Mouse (Mus musculus) ES-E14 (cell line): ENCODE results near the gene Zfp872. TPM values are rescaled to one million over a fixed set of nuclear protein-coding genes. Genes with fewer than 3 reads are reported as not detected.

Source experiments
- DNase-seq: peaks from one replicate; pipeline ENCODE4 v3.0.0-alpha.2; 2013; ENCODE audit warnings: low read depth, low spot score
- H3K27ac ChIP-seq: 2 replicates; pipeline ENCODE4 v1.5.1; 2012; ENCODE audit warnings: low read depth, mild to moderate bottlenecking, low read length, moderate library complexity, mixed read lengths; ENCODE audit not compliant: poor library complexity, insufficient read depth, severe bottlenecking
- H3K36me3 ChIP-seq: 2 replicates; pipeline ENCODE4 v1.6.1; 2012; ENCODE audit warnings: mild to moderate bottlenecking, low read length, moderate library complexity, mixed read lengths; ENCODE audit not compliant: control insufficient read depth, poor library complexity, insufficient read depth, severe bottlenecking
- H3K4me1 ChIP-seq, 2 experiments: fragments of 150-350 bp in 1 of 2; sonication (generic) in 1 of 2; 2 replicates each; pipeline ENCODE4 v1.6.1; 2012; ENCODE audit warnings: low read length in 2 of 2, mild to moderate bottlenecking in 1 of 2, mixed read lengths in 1 of 2; ENCODE audit not compliant: control insufficient read depth in 2 of 2, insufficient read depth in 2 of 2, poor library complexity in 1 of 2
- H3K4me3 ChIP-seq, 2 experiments: fragments of 150-350 bp in 1 of 2; sonication (generic) in 1 of 2; 2 replicates each; pipeline ENCODE4 v1.5.1; 2012; ENCODE audit warnings: low read length in 2 of 2, low read depth in 1 of 2, mild to moderate bottlenecking in 1 of 2, mixed read lengths in 1 of 2; ENCODE audit not compliant: insufficient read depth in 1 of 2, poor library complexity in 1 of 2, severe bottlenecking in 1 of 2
- H3K9ac ChIP-seq: 2 replicates; pipeline ENCODE4 v1.6.1; 2012; ENCODE audit warnings: low read depth, mild to moderate bottlenecking, low read length, mixed read lengths; ENCODE audit not compliant: poor library complexity, insufficient read depth, severe bottlenecking
- H3K9me3 ChIP-seq: fragments of 150-350 bp; sonication (generic); 2 replicates; pipeline ENCODE4 v1.6.1; 2012; ENCODE audit warnings: low read depth, mild to moderate bottlenecking, low read length; ENCODE audit not compliant: control insufficient read depth, insufficient read depth
- CHD2 ChIP-seq: IDR thresholded peaks from 2 replicates; pipeline ENCODE4 v1.6.1; 2014; ENCODE audit warnings: mild to moderate bottlenecking, low read depth, low read length, inconsistent platforms
- HCFC1 ChIP-seq: IDR thresholded peaks from 2 replicates; pipeline ENCODE4 v1.6.1; 2012; ENCODE audit warnings: low read length, inconsistent platforms, borderline replicate concordance; ENCODE audit not compliant: insufficient read depth
- MAFK ChIP-seq: IDR thresholded peaks from 2 replicates; pipeline ENCODE4 v1.6.1; 2014; ENCODE audit warnings: mild to moderate bottlenecking, low read depth, low read length, inconsistent platforms; ENCODE audit not compliant: insufficient read depth
- ZC3H11A ChIP-seq: IDR thresholded peaks from 2 replicates; pipeline ENCODE4 v1.6.1; 2012; ENCODE audit warnings: low read depth, mild to moderate bottlenecking, inconsistent platforms, low read length, borderline replicate concordance
- ZNF384 ChIP-seq: IDR thresholded peaks from 2 replicates; pipeline ENCODE4 v1.6.1; 2012; ENCODE audit warnings: low read depth, low read length, inconsistent platforms
- in situ Hi-C, 2 experiments: fragments of 600-800 bp; cut with MboI; formaldehyde crosslinking; loops; one replicate each; pipeline ENCODE4 v1.15.1; 2025; ENCODE audit warnings: low sequenced_read_pairs in 2 of 2, inconsistent platforms in 1 of 2; ENCODE audit not compliant: unreplicated experiment in 2 of 2
- total RNA-seq: library from RNA; depleted of rRNA; stranded (reverse); fragments of 300-350 nt; gene quantifications from 2 replicates; pipeline ENCODE4 v1.2.3, GENCODE M21; 2012

The Zfp872 gene
- total RNA-seq, 1 experiment, result 0.22 TPM

- no peaks in the 10 kb centered on the region; the same call in 1 of the 2 replicates for H3K36me3 ChIP-seq
- no peaks in the 10 kb centered on the region for H3K9me3 ChIP-seq
- H3K4me1 ChIP-seq, result peaks cover 1 to 4% of the 10 kb centered on the region in 2 experiments; a peak in 1 of 4 replicates
- TF ChIP-seq ZNF384 (no peak), CHD2 (no peak), MAFK (no peak), HCFC1 (no peak), ZC3H11A (no peak)
- peak overlapping the region; percentile 84 for H3K9ac ChIP-seq
- peak overlapping the region; percentile 94 for H3K27ac ChIP-seq
- DNase-seq, result no peak
- in situ Hi-C loops, result loop anchor here in 1 of 2 experiments (10.0 kb wide), 1 partner anchor 442 kb away; no protein-coding TSS in a partner anchor
- H3K4me3 ChIP-seq, result peak overlapping the region; percentile 74 to 93
Measured at GRCm38 (mm10) chr9:22226846-22227245, 39.0 kb downstream of the Zfp872 start.

- Histone ChIP-seq H3K27ac (peak overlapping the region; percentile 61; the same call in 1 of the 2 replicates), H3K9ac (no peak overlapping the region; the same call in 1 of the 2 replicates), H3K36me3 (no peaks in the 10 kb centered on the region; the same call in none of the 2 replicates), H3K4me3 (no peak overlapping the region), H3K4me1 (peaks cover 1 to 4% of the 10 kb centered on the region in 2 experiments; a peak in 1 of 4 replicates), H3K9me3 (no peaks in the 10 kb centered on the region)
- TF ChIP-seq MAFK (no peak), ZC3H11A (no peak), HCFC1 (no peak), ZNF384 (no peak), CHD2 (no peak)
- DNase-seq, result no peak
- in situ Hi-C loops, result loop anchor here in 1 of 2 experiments (10.0 kb wide), 1 partner anchor 445 kb away; no protein-coding TSS in a partner anchor
Measured at GRCm38 (mm10) chr9:22229386-22230026, 41.6 kb downstream of the Zfp872 start.

- Histone ChIP-seq H3K9me3 (no peaks in the 10 kb centered on the region), H3K9ac (no peak overlapping the region; the same call in 1 of the 2 replicates), H3K4me1 (peaks cover 1 to 4% of the 10 kb centered on the region in 2 experiments; a peak in 1 of 4 replicates), H3K27ac (no peak overlapping the region; the same call in 1 of the 2 replicates), H3K4me3 (no peak overlapping the region), H3K36me3 (peaks cover 2% of the 10 kb centered on the region)
- in situ Hi-C loops, result no loop called here
- TF ChIP-seq HCFC1 (no peak), CHD2 (no peak), MAFK (no peak), ZNF384 (no peak), ZC3H11A (no peak)
- no peak for DNase-seq
Measured at GRCm38 (mm10) chr9:22230061-22230460, 42.2 kb downstream of the Zfp872 start.

GRCm38 (mm10) chr9:22230556-22230955 lies 42.7 kb downstream of the Zfp872 start:
- TF ChIP-seq ZC3H11A, result no peak
- TF ChIP-seq CHD2, result no peak
- no peak for TF ChIP-seq MAFK
- TF ChIP-seq HCFC1, result no peak
- no peak for TF ChIP-seq ZNF384
- in situ Hi-C loops, result no loop called here
- Histone ChIP-seq H3K9me3 (no peaks in the 10 kb centered on the region), H3K4me1 (peaks cover 1 to 4% of the 10 kb centered on the region in 2 experiments; a peak in 1 of 4 replicates), H3K4me3 (no peak overlapping the region), H3K36me3 (peaks cover 2% of the 10 kb centered on the region), H3K27ac (no peak overlapping the region), H3K9ac (no peak overlapping the region)
- no peak for DNase-seq

GRCm38 (mm10) chr9:22240001-22240400 lies 52.1 kb downstream of the Zfp872 start:
- in situ Hi-C loops, result no loop called here
- Histone ChIP-seq H3K27ac (no peak overlapping the region), H3K4me1 (peaks cover 0 to 2% of the 10 kb centered on the region in 2 experiments; a peak in 1 of 4 replicates), H3K4me3 (peak overlapping the region; percentile 14 to 60; a peak in 3 of 4 replicates), H3K36me3 (peaks cover 10% of the 10 kb centered on the region), H3K9ac (no peak overlapping the region; the same call in 1 of the 2 replicates), H3K9me3 (no peaks in the 10 kb centered on the region)
- DNase-seq, result peak; percentile 59
- no peak for TF ChIP-seq ZNF384
- no peak for TF ChIP-seq HCFC1
- TF ChIP-seq CHD2, result no peak
- TF ChIP-seq ZC3H11A, result no peak
- TF ChIP-seq MAFK, result no peak
